Mouse (Mus musculus) hindbrain, embryonic 16.5 days (tissue): ENCODE measurements around the gene Drc3. TPM values are rescaled to one million over a fixed set of nuclear protein-coding genes. Genes with fewer than 3 reads are reported as not detected.

Experiments used
- ATAC-seq: fragments of 200-750 bp; cut with Nextera tagmentation; 2 replicates; pipeline ENCODE4 v1.8.0; 2017; ENCODE audit warnings: moderate TSS enrichment, moderate library complexity
- H3K27ac ChIP-seq: fragments of 300-500 bp; sonication (generic); 2 replicates; pipeline ENCODE4 v1.5.1; 2014; ENCODE audit warnings: low read depth, mild to moderate bottlenecking, control low read depth, low read length, moderate library complexity
- H3K27me3 ChIP-seq: fragments of 300-500 bp; sonication (generic); replicated peaks from 2 replicates; pipeline ENCODE4 v1.6.1; 2014; ENCODE audit warnings: low read length; ENCODE audit not compliant: control insufficient read depth, insufficient read depth
- H3K36me3 ChIP-seq: fragments of 300-500 bp; sonication (generic); 2 replicates; pipeline ENCODE4 v1.6.1; 2014; ENCODE audit warnings: mild to moderate bottlenecking, low read length, moderate library complexity, mixed read lengths; ENCODE audit not compliant: control insufficient read depth, insufficient read depth
- H3K4me1 ChIP-seq: fragments of 300-500 bp; sonication (generic); 2 replicates; pipeline ENCODE4 v1.6.1; 2014; ENCODE audit warnings: low read depth, low read length; ENCODE audit not compliant: control insufficient read depth, insufficient read depth
- H3K4me2 ChIP-seq: fragments of 300-500 bp; sonication (generic); 2 replicates; pipeline ENCODE4 v1.6.1; 2014; ENCODE audit warnings: mild to moderate bottlenecking, low read length, control low read depth, moderate library complexity
- H3K4me3 ChIP-seq: fragments of 300-500 bp; sonication (generic); 2 replicates; pipeline ENCODE4 v1.5.1; 2014; ENCODE audit warnings: mild to moderate bottlenecking, low read length, control low read depth, moderate library complexity
- H3K9ac ChIP-seq: fragments of 300-500 bp; sonication (generic); 2 replicates; pipeline ENCODE4 v1.6.1; 2014; ENCODE audit warnings: low read depth, mild to moderate bottlenecking, control low read depth, low read length, moderate library complexity
- H3K9me3 ChIP-seq: fragments of 300-500 bp; sonication (generic); 2 replicates; pipeline ENCODE4 v1.6.1; 2014; ENCODE audit warnings: mild to moderate bottlenecking, low read length, moderate library complexity; ENCODE audit not compliant: control insufficient read depth
- WGBS: fragments of 180-500 bp; shearing (Covaris S2); extraction: QIAGEN DNeasy Blood & Tissue Kit; methylation state at CpG from one replicate; pipeline ENCODE4 v1.1.7; 2014; 5-methylcytosine and 5-hydroxymethylcytosine counted together
- polyA plus RNA-seq: library from polyadenylated mRNA; unstranded; fragments of >200 nt; fragmentation: Nextera tagmentation; extraction: Ambion mirVana; gene quantifications from 2 replicates; pipeline ENCODE4 v1.2.1, GENCODE M21; 2015

The Drc3 gene
- polyA plus RNA-seq, 1 experiment from 2014 or later: 6.0 TPM

- H3K36me3 ChIP-seq: peaks cover 18% of the 10 kb centered on the region
- no peak overlapping the region for H3K9ac ChIP-seq
- H3K4me3 ChIP-seq: no peak overlapping the region
- no peaks in the 10 kb centered on the region for H3K9me3 ChIP-seq
- no peak overlapping the region for H3K4me2 ChIP-seq
- H3K27ac ChIP-seq: no peak overlapping the region
- WGBS: 89% methylated on average over 6 of the region's 6 CpGs
- no peaks in the 10 kb centered on the region for H3K4me1 ChIP-seq
- no peaks in the 10 kb centered on the region for H3K27me3 ChIP-seq
- ATAC-seq: no peak
Measured at GRCm38 (mm10) chr11:60442896-60443295, 89.8 kb downstream of the Drc3 start.

Other genes starting within 250 kb of the Drc3 start
- 24.3 and 28.0 TPM in 2 replicates for gene Rai1, start 248.3 kb upstream of the Drc3 start, polyA plus RNA-seq
- gene Srebf1, start 130.7 kb upstream of the Drc3 start, polyA plus RNA-seq: 42.5 and 44.8 TPM in 2 replicates
- gene Tom1l2, start 424 bp upstream of the Drc3 start, polyA plus RNA-seq: 69.2 and 79.3 TPM in 2 replicates
- gene Gid4, start 63.8 kb downstream of the Drc3 start, polyA plus RNA-seq: 22.2 and 24.7 TPM in 2 replicates
- 45.9 and 47.6 TPM in 2 replicates for gene Atpaf2, start 65.1 kb downstream of the Drc3 start, polyA plus RNA-seq
- 100 and 101 TPM in 2 replicates for gene Drg2, start 101.3 kb downstream of the Drc3 start, polyA plus RNA-seq
- gene Myo15, start 116.0 kb downstream of the Drc3 start, polyA plus RNA-seq: 0.26 and 0.40 TPM in 2 replicates
- gene Alkbh5, start 183.1 kb downstream of the Drc3 start, polyA plus RNA-seq: 16.5 and 20.2 TPM in 2 replicates